Mouse (Mus musculus) forelimb bud, embryonic 11.5 days (tissue): ENCODE measurements around the gene Smc1b.

Experiments used
- DNase-seq: peaks from one replicate; pipeline ENCODE4 v3.0.0-alpha.2; 2012; ENCODE audit warnings: low read depth, low spot score

Smc1b gene

DNA sequence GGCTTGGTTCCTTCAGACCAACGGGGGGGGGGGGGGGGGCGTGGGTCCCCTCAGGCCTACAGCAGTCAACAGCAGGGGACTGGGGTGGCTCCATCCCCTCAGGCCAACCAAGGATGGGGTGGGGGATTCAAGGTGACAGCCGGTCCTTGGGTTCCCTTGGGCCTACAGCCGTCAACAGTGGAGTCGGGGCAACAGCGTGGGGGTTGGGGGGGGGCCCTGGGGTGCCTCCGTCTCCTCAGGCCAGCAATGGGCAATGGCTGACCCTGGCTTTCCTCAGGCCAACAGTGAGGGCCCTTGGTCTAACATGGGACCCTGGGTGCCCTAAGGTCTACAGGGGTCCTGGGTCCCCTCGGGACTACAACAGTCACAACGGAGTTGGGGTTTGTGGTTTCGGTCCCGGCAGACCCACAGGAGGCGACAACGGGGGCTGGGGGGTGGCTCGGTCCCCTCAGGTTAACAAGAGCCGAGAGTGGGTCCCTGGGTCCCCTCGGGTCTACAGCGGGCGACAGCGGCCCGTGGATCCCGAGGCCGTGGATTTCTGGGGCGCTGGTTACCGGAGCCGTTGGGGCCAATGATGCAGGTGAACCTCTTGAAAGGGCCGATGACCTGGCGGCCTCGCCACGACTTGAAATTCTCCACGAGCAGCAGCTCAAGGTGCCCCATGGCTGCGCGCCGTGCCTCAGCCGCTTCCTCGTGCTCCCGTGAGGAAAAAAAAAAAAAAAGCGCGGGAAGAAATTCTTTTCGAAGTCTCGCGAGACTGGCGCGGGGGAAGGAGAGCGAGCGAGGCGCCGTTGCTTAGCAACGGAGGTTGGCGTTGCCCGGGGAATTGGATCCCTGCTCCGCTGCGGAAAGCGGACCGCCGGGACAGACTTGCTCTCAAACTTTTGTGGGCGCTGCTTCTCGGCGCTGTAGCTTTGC lies at the start of gene Smc1b, which contains the start of gene Ribc2:
Smc1b (minus strand) TSS at position 690 of the 918 bp plus-strand sequence.
Ribc2 (plus strand) TSS at position 804 of the 918 bp plus-strand sequence.
- peak; percentile 93 for DNase-seq

DNA sequence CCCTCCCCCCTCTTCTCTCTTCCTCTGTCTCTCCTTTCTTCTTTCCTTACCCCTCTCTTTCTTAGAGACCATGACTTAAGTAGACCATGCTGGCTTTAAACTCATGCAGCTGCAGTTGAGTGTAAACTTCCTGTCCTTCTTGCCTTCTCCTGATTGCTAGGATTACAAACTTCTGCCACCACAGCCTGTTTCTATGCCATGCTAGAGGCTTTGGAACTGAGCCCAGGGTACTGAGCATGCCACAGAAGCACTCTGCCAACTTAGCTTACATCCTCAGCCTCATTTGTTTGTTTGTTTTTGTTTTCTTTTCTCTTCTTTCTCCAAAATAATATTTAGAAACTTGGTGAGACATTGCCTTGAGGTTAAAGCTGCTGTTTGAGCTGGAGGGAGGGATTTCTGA lies 48.6 kb upstream of the Smc1b start:
- DNase-seq, result no peak

DNA sequence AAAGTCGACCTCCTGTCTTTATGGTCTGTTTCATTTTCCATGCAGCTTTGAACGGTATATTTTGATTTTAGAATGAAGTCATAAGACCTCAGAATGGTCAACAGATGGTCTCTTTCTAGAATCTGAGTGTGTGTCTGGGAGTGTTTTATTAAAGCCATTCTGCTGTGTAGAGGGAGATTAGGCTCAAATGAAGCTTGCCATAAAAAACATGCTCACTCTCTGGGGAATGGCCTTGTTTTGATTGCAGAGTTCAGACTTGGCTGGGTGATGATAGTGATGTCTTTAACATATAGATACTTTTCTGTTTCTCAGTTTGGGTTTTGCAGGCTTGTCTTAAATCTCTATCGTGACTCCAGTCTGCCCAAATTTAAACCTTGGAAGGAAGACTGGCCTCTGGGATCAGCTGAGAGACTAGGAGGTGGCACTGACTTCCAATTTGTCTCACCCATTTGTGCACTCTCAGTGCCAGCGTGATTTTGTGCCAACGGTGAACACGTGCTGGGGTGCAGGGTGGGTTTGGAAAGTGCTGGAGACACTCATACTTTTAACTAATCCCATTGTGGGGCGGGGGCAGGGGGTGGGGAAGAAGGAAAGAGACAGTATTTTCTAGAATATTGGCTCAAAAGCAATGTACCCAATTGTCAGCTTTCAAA lies 47.9 kb upstream of the Smc1b start:
- DNase-seq, result no peak

DNA sequence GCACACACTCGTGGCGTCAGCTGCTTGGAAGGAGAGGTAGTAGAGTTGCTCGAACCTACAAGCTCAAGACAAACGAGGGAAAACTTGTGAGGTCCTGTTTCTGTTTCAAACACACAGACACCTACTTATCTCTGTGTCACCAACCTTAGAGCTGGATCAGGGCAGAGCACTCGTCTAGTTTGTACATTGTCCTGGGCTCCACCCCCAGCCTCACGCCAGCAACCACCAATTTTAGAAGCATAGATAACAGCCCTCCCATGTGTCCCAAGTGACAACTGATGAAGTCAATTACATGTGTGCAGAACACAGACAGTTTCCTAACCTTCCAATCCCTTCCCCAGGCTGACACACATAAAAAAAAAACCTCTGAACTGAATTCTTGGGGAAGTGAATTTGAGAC lies 46.4 kb upstream of the Smc1b start:
- DNase-seq, result no peak

GRCm38 (mm10) chr15:85177576-85177975 lies 45.8 kb upstream of the Smc1b start:
- DNase-seq, result peak; percentile 99

DNA sequence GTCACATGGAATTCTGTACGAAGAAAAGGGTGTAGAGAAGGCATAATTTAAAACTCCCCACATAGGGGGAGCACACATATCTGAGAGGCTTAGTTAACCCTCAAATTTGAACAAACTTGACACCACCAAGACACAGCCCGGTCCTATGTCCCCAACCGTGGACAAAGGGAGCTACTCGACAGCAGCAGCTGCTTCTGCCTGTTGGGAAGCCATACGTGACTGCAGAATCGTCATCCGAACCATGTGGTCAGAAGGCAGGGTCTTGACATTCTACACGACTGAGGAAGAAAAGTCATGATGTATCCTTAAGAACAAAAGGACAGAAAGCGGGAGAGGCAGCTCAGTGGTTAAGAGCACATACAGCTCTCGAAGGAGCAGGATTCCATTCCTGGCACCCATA lies 42.3 kb upstream of the Smc1b start:
- no peak for DNase-seq

GRCm38 (mm10) chr15:85173425-85173824 lies 41.7 kb upstream of the Smc1b start:
- no peak for DNase-seq

DNA sequence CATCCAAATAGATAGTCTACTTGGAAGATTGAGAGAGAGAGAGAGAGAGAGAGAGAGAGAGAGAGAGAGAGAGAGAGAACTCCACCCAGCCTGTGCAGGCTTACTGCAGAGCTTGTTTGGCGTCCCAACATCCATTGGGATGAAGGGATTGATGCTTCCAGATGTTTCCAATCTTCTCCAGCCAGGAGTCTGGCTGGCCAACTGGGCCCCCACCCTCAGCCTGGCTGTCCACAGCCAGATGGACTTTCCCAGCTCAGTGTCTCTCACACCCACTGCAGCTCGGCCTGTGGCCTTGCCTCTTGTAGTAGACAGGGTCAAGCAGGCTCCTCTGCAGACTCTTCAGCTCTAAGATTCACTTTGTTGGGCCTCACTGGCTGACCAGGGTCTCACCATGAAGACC lies 40.3 kb upstream of the Smc1b start:
- no peak for DNase-seq

- peak; percentile 82 for DNase-seq
Observed at GRCm38 (mm10) chr15:85167086-85167679, 35.4 kb upstream of the Smc1b start.

DNA sequence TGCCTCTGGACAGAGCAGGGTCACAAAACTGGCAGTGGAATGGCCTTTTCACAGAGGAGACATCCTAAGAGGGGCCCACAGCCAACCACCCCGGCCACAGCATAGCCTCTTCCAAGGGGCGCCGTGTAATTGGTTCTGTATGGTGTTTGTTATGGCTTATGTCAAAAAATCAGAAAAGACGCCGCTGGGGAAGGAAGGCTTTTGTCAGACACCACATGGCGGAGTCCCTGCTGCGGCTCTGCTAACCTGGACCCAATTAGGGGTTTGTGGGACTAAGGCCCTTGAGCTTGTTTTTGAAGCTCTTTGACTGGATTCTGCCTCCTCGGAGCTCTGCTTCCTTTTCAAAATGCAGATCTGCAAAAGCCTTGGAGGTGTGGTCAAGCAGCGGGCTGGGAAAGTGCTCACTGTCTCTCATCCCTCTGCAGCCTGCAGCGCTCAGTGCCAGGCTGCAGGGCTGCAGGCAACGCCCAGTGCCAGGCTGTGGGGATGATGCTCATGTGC lies 34.7 kb upstream of the Smc1b start:
- DNase-seq, result peak; percentile 88

GRCm38 (mm10) chr15:85162693-85163663 lies 31.2 kb upstream of the Smc1b start:
- DNase-seq, result no peak

DNA sequence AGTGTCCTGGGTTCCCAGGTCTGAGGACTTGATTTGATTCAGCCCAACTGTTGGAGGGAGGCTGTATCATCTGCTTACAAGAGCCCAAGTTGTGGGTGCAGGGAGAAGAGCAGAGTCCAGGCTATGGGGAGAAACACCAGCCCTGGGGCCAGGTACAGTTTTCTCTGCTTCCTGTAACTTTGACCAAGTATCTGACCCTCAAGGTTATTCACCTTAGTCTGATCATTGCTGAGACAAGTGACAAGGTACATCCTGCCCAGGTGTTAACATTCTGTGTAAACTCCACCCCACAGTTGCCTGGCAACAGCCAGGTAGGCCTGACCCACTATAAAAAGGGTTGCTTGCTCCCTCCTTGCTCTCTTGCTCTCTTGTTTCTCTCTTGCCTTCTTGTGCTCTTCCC lies 29.7 kb upstream of the Smc1b start:
- no peak for DNase-seq

- no peak for DNase-seq
Observed at GRCm38 (mm10) chr15:85156198-85156597, 24.4 kb upstream of the Smc1b start.

DNA sequence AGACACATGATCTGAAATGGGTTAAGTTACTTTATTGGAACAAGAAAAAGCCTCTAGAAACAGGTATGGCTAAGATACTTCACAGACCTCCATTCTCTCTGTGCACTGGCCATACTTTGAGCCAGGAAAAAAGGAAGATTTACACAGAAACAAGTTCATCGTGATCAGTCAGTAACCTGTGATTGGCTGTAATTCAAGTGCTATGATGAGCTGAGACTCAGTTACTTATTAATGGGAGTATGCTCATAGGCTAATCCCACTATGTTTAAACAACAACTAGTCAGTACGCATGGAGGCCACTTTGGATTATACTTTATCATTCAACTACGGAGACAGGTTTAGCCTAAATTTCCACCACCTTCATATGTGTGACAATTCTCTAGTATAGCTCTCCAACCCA lies 22.3 kb upstream of the Smc1b start:
- no peak for DNase-seq

GRCm38 (mm10) chr15:85152577-85152976 lies 20.8 kb upstream of the Smc1b start:
- DNase-seq, result no peak

- DNase-seq, result peak; percentile 80
Observed at GRCm38 (mm10) chr15:85151433-85151918, 19.7 kb upstream of the Smc1b start.

- no peak for DNase-seq
Observed at GRCm38 (mm10) chr15:85144249-85144648, 12.5 kb upstream of the Smc1b start.

DNA sequence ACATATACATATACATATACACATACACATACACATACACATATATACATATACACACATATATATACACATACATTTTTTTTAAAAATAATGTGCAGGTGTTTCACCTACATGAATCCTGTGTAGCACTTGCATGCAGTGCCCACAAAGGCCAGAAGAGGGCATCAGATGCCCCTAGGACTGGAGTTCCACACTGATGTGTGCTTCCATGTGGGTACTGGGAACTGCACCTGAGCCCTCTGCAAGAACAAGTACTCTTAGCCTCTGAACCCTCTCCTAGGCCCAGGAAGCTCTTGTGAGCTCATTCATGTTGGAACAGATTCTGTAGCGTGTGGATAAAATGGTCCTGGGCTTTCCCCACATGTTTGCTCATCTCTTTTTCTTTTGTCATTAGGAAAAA lies 12.0 kb upstream of the Smc1b start:
- DNase-seq, result no peak

DNA sequence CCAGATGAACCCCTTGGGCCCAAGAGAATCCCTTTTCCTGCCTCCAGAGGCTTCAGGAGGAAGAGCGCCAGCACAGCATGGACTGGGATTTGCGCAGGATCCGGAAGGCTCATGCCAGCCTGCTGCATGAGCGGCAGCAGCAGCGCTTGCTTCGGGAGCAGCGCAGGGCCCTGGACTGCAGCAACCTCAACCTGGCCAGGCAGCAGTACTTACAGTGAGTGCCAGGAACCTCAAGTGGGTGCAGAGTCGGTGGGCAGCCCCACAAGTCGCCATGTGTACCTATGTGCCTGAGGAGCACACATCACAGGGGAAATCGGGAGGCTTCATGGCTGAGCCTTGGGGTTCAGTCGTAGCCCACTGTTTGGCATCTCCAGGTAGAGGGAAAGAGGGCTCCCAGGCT lies 11.4 kb upstream of the Smc1b start:
- DNase-seq, result no peak

DNA sequence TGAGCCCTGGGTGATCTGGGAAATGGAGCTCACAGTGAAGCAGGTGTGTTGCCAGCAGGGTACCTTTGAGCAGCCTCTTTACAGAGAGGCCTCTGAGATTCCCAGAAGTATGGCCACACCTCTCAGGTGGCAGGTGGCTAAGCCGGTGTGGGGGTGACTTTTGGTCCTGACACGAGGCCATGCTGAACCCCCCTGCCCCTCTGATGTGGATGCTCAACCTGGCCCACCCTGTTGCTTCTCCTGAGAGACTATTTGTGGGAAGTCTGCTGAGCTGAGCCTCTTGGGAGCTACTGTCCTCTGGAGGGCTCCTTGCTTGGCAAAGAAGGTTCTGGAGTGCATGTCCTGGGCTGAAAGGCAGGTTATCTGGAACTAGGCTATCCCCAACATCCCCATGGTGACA lies 10.7 kb upstream of the Smc1b start:
- no peak for DNase-seq

GRCm38 (mm10) chr15:85141290-85141689 lies 9.5 kb upstream of the Smc1b start:
- DNase-seq, result no peak
